Mouse (Mus musculus): ENCODE measurements at regions not wholly inside any gene's neighbourhood (a gene's known extent, or its start where the extent isn't known, plus 50 kb on each side); places are given as distances from the start of the nearest gene placed in this dataset.

DNA sequence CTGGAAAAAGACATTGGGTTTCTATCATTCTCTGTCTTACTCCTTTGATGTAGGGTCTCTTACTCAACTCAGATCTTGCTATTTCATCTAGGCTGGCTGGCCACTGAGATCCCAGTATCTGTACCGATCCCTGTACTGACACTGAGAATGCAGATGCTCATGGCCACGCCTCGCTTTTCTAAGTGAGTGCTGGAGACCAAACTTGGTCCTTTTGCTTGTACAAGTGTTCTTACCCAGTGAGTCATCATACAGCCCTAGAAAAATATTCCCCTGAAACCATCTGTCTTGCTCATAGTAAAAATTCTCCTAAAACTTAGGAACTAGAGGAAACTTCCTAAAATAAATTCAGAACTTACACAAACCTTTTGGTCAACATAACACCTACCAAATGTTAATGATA lies 193.2 kb downstream of the Chrm2 start:
- 91% methylated on average over 3 of the region's 3 CpGs for WGBS
- Histone ChIP-seq H3K4me2 (ENCODE audit: low read depth) (no peak overlapping the region), H3K27me3 (ENCODE audit: control insufficient read depth, insufficient read depth, low read length) (no peaks in the 10 kb centered on the region), H3K9me3 (ENCODE audit: control insufficient read depth, low read length) (no peaks in the 10 kb centered on the region), H3K4me3 (ENCODE audit: low read depth, low read length) (no peak overlapping the region), H3K27ac (ENCODE audit: low read depth, low read length) (no peak overlapping the region), H3K9ac (ENCODE audit: low read length) (no peak overlapping the region), H3K4me1 (ENCODE audit: control insufficient read depth, insufficient read depth, low read length) (no peaks in the 10 kb centered on the region), H3K36me3 (ENCODE audit: control insufficient read depth, insufficient read depth, low read length) (no peaks in the 10 kb centered on the region)
- DNase-seq (ENCODE audit: low spot score), result no peak
- ATAC-seq (ENCODE audit: insufficient read depth, low FRiP score, low TSS enrichment), result no peak
